Mouse (Mus musculus) adrenal gland, adult 2 months (tissue): ENCODE measurements around the gene Idi1. TPM values are rescaled to one million over a fixed set of nuclear protein-coding genes. Genes with fewer than 3 reads are reported as not detected.
"Not testable (repeated sequence)": the region's sequence is repeated elsewhere in the genome, so short reads cannot be mapped to it uniquely, and the experiment has no call there.

ENCODE experiments used
- DNase-seq: peaks from one replicate; pipeline ENCODE4 v3.0.0; 2021
- long read RNA-seq: library from polyadenylated mRNA; stranded (forward); transcript quantifications from one replicate; pipeline ENCODE4 v2.0.0, GENCODE M21; 2021
- polyA plus RNA-seq: library from polyadenylated mRNA; depleted of rRNA; stranded (reverse); fragments of >200 nt; gene quantifications from 2 replicates; pipeline ENCODE4 v1.2.3, GENCODE M21; 2012; rRNA removed
- total RNA-seq, 2 experiments: library from RNA; stranded (reverse); gene quantifications; 2 replicates each; pipeline ENCODE4 v1.2.3; 2021

Gene Idi1
- 100 to 1,000 TPM in 1 of 2 experiments, 10 to 100 TPM in 1; 70.8 to 157 TPM for total RNA-seq
- polyA plus RNA-seq, result 7.1 and 10.4 TPM in 2 replicates
- long read RNA-seq, transcript Idi1-201 (5 exons, 3,027 nt), result major isoform, 36 of 39 reads
- long read RNA-seq, partial matches to known transcripts, result 1 of 39 reads
- long read RNA-seq, other reads (novel, unspliced or antisense), result 1 of 39 reads

DNA sequence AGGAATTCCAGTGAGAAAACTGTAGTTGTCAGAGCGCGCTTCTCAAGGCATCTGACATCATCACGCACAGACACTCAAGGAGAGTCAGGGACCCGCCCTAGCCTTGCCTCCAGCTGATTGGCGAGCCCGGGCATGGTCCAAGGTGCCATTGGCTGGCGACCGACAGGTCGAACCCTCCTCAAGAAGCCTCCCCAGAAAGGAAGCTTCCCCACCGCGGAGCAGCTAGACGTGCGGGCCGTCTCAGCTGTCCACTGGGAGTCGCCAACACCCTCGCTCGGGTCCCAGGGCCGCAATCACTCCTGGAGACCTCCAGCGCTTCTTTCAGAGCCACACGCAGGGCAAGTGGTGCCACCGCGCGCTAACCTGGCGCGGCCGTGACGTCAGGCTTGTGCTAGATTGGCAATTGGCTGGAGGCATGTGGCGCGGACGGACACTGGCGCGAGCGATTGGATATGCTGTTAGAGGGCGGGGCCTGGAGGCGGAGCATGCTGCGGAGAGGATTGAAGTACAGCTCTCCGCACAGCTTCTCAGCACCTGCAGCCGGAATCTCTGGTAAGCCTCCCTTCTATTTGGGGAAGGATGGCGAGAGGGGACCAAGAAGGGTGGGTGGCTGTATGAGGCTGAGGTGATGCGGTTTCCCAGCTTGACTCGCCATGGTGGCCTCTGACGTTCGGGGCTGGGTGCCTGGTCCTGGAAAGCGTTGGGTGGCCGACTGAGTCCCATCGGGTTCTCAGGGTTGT lies at the start of gene Idi1:
TSS of gene Idi1 (plus strand) at position 57 of the 740 bp plus-strand sequence.
- peak; percentile 98 for DNase-seq

DNA sequence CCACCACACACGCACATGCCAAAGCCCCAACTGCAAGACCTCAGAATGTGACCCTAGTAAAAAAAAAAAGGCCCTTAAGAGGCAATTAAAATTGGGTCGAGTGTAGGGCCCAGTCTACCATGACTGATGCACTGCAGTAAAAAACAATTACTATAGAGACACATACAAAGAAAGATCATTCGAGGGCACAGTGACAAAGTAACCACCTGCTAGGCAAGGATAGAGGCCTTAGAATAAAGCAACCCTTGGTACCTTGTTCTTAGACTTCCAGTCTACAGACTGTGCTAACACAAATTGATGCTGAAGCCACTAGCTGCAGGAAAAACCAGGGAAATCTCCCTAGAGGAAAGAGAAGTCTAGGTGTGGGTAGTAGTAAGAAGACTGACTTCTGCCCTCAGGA lies 46.9 kb upstream of the Idi1 start:
- no peak for DNase-seq

DNA sequence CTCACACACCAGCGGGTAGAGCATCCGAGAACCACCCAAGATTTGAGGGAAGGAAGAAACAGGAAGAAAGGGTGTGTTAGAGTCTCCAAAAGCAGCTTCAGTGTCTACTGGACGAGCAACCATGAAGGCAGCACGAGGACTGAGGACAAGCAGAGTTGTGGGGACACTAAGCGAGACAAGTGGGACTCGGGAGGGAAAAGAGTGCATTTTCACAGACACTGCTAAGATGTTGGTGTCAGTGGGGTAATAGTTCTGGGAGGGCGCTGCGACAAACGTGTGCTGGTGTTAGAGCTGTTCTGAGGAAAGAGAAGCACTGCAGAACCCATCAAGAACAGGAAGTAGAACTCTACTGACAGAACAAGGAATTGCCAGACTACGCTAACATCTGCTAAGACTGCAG lies 46.2 kb upstream of the Idi1 start:
- DNase-seq, result no peak

DNA sequence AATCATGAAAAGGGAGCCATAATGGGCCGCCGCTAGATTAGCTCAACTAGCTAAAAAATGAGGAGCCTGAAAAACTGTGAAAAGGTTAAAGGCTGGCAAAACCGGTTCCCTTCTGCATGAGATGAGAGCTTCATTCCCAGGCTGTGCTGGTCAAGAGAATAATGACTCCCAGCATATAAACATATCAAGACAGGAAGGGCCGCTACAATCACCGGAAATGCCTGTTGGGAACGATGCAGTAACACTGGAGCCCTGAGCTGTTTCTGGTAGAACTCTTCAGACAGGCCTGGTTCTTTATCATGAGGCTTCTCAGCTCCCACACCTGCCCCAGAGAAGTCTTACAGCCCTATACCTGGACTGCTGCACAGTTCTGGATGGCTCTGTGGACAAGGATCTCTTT lies 45.4 kb upstream of the Idi1 start:
- peak; percentile 33 for DNase-seq

DNA sequence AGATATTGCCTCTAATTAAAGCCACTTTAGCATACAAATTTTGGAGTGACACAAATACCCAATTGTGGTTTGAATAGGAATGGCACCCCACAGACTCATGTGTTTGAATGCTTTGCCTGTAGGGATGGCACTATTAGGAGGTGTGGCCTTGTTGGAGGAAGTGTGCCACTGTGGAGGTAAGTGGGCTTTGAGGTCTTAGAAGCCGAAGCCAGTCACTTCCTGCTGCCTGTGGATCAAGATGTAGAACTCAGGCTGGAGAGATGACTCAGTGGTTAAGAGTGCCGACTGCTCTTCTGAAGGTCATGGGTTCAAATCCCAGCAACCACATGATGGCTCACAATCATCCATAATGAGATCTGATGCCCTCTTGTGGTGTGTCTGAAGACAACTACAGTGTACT lies 44.4 kb upstream of the Idi1 start:
- DNase-seq, result no peak

DNA sequence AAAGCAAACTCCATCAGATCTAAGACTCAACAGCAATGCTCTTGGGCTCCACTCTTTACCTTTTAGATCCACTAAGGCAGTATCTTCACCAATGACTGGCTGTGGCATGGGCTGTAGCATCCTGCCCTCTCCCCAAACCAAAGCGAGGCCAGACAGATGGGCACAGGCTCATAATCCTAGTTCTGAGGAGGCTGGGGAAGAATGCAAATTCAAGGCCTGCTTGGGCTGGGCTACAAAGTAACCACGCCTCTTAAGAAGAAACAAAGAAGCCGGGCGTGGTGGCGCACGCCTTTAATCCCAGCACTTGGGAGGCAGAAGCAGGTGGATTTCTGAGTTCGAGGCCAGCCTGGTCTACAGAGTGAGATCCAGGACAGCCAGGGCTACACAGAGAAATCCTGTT lies 43.5 kb upstream of the Idi1 start:
- not testable (repeated sequence) for DNase-seq

DNA sequence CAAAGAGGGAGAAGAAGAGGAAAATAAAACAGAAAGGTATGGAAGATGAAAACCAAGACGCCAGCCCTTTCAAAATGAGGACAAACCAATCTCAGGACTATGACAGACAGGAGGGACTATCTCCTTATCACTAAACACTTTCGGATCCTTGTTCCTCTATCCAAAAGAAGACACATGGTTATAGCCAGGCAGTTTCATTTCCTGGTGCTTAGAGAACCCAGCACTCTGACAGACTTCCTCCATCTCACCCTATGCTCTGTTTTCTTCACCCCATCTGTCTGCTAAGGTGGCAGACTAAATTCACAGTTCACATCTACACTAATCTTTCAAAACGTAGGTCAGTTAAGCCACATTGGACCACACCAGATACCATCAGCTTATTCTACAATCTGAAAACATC lies 43.0 kb upstream of the Idi1 start:
- DNase-seq, result no peak

DNA sequence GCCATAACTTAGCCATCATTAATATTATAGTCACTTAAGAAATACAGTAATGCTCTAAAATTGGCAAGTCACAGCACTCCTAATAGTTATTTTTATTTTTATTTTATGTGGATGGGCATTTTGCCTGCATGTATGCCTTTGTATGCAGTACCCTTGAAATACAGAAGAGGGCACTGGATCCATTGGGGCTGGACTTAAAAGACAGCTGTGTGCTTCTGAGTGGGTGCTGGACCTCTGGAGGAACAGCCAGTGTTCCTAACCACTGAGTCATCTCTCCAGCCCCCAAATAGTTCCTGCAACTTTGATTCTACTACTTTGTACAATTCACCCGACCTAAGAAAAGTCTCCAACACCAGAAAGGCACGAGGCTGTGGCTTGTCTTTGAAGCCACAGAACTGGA lies 37.6 kb upstream of the Idi1 start:
- no peak for DNase-seq

DNA sequence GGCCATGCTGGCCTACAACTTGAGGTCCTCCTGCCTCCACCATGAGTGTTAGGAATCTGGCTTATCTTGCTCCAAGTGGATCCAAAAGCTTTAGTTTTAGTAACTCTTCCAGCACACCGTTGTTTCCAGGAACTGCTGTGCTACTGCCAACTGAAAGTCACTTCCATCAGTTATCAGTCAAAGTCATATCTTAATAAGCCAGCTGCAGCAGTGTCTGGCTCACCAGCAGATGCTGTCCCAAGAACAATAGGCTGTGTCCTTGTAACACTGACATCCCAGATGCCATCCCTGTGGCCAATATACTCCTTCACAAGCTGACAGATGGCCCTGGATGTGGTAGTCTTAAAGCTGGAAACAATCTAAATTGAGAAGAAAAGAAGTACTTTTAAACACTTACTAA lies 36.0 kb upstream of the Idi1 start:
- DNase-seq, result no peak

DNA sequence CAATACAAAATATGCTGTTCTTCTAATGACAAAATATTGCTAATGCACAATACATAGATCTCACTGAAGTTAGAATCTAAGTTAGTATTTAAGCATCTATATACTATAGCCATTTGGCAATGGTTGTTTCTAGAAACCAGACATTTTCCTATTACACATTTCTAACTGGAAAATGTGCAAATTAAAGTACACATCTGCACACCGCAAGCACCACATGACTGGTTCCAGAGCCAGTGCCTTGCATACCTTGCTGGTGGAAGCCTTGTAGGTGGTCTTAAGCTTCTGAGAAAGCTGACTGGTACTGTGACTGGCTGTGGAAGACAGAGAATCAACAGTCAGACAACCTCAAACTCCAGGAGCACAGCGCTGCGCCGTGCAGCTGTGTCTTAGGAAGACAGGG lies 31.9 kb upstream of the Idi1 start:
- no peak for DNase-seq

DNA sequence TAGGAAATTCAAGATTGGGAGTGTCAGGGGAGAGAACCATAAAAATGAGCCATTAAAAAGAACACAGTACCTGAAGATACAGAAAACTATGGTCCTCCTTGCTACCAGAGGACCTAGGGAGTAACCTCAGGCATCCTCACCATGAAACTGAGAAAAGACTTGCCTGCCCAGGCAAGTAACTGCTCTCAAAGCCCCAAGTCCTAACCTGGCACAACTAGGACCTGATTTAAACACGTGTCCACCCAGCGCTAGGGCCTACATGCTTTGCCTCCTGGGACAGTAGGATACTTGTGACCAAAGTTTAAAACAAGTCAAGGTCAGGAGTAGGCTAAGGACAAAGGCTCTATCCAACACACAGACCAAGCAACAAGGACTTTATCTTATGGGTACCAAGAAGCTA lies 30.5 kb upstream of the Idi1 start:
- no peak for DNase-seq

DNA sequence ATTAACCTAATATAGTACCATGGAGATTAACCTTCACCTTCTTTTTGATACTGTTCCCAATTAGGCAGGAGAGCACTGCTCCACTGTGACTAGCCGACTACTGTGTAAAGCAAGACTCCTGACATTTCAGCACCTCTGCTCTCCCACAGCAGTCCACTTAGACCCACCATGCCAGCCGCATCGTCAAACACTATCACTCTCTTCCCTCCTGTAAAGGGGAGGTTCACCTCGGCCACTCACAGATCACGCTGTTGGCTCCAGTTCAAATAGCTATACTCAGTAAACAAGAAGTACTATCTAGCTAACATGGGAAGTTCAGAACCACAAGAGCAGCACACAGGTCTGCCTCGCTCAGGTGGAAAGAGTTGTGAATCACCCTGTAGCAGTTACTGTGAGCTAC lies 26.8 kb upstream of the Idi1 start:
- no peak for DNase-seq

DNA sequence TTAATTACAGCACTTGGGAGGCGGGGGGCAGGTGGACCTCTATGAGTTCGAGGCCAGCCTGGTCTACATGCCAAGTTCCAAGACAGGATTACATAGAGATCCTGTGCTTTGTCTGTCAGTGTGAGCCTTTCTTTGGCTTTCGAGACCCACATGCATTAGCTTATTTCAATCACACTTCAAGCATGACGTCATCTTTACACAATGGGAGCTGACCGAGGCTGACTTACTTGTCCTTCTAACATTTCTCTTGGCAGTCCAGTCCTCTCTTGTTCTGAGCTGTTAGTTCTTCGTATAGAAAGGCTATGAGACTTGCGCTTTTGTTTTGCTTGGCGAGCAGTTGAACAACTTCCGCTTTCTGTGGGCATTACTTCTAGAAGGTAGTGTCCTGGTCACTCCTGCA lies 24.4 kb upstream of the Idi1 start:
- DNase-seq, result no peak

DNA sequence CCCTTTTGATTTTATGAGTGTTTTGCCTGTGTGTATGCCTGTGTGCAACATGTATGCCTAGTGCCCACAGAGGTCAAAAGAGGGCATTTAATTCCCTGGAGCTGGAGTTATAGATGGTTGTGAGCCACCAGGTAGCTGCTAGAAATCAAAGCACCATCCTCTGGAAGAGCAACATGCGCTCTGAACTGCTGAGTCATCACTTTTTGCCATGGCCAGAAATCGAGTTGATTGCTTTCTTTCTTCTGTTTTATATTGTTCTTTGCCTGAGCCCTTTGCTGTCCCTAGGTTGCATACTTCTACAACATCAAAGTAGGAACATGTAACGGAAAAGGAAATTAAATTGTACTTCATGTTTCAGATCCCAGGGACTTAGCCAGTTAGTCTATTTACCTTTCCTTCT lies 20.3 kb upstream of the Idi1 start:
- DNase-seq, result no peak

DNA sequence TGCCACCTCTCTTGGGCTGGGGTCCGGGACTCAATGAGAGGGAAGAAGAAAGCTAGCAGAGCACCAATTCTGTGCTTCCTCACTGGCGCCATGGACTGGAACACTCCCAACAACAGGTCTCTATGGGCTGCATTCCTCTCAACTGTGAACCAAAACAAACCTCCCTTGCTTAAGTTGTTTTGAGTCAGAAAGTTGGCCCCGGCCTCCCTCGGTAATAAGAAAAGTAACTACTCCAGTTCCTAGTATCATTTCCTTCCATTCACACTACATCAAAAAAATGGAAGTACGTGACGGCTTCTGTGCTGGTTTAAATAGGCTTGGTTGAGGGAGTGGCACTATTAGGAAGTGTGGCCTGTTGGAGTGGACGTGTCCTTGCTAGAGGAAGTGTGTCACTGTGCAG lies 18.7 kb upstream of the Idi1 start:
- peak; percentile 26 for DNase-seq

DNA sequence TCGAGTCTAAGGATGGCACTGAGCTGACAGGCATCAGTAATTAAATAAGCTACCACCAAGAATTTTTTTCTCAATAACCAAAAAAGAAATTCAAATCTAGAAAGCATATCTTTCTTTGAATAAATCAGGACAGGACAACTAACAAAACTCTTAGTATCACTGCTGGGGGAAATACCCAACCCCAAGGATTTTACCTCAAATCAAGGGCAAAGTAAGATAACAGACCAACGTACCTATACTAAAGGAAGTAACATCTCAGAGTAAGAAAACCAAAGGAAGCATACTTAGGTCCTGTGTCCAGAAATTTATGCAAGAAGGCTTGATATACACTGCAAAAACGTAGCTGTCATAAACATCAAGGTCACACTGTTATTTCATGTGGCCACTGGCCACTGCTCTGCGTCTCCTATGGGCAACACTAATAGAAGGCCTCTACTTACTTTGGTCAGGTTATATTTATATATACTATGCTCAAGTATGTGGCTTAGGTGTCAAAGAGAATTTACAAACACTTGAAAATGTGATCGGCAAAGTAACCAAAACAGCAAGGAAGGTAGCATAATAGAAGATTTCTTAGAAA lies 15.6 kb upstream of the Idi1 start:
- DNase-seq, result no peak

DNA sequence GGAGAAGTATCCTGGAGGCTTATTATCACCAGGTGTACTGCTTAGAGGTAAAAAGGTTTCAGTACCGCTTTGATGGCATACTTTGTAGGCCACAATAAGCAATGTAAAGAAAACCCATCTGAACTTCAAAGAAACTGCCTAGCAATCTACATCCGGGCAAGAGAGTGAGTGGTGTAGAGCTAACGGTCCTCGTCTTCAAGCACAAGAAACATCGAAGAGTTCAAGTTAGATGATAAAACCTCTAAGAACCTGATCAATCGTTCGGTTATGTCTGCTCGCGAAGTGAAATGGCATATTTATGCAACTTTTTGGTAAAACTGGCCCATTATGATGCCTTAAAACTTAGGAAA lies 15.2 kb upstream of the Idi1 start:
- no peak for DNase-seq

DNA sequence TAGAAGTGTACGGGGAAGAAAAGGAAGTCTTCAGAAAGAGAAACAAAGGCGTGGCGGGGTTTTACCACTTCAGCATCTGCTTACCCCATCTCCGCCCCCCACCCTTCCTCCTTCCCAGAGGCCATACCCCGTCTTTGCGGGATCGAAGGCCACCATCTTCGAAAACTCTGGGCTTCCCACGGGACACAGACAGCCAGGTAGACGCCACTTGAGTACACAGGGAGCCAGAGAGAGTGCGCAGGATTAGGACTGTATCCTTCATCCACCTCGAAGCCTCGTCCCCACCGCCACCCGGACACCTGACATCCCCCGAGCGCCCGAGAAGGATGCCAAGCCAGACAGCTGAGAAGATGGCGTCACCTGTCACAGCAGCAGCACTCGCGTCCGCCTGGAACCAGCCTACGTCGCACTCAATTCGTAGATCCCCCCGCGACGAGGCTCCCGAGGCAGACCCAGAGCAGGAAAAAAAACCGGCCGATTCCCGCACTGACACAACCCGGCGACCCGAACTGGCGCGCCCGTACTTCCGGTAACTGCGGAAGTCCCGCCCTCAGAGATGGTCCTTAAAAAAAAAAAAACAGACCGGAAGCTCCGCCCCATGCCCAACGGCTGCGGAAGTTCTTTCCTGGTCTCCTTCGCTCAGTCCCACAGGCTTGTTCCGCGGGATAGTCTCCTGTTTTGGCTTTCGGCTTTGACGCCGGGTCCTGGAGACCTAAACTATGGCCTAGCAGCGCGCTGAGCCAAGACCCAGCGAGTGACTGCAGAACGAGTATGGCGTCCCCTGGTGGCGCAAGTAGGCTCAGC lies 14.6 kb upstream of the Idi1 start:
- DNase-seq, result peak; percentile 94

DNA sequence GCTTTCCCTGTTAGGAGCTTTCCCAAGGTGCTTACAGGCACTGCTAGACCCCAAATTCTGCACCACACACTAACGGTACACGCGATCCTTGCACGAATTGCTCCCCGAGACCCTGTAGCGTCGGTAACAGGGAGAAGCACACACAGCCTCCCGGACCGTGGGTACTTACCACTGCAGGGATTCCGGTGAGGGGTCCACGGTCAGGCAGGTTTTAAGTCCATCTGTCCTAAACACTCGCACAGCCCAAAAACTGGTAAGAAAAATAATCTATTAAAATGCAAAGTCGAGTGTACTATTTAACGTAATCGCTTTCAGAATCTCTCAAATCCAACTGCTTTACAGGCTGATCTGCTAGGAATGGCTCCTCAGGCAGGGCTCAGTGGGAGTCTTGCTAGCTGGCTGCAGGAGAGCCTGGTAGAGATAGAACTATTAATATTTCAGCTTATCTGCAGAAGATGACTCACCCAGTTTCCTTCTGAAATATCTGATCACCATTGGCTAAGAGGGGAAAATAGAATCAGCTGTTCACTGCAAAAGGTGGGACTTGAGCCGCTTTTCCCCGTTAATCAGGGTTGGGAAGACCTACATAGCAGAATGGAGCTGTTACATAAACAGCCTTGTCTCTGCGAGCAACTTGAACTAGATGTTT lies 13.9 kb upstream of the Idi1 start, which contains the start of gene Wdr37:
TSS of gene Wdr37 (minus strand) at position 596 of the 649 bp plus-strand sequence.
- DNase-seq, result peak; percentile 72

DNA sequence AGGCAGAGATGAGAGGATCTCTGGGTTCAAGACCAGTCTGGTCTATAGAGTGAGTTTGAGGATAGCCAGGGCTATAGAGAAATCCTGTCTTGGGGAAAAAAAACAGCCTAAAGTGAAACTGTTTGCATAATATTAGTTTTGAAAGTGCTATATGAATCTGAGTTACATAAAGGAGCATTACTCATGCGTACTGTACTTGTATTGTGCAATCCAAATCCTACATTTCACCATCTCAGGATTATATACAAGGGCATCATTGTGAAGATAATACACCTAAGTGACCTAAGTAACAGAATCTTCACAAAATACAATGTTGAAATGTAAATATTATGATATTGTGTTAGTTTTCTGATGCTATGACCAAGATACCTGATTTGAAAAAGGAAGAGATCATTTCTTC lies 11.5 kb upstream of the Idi1 start:
- DNase-seq, result no peak

DNA sequence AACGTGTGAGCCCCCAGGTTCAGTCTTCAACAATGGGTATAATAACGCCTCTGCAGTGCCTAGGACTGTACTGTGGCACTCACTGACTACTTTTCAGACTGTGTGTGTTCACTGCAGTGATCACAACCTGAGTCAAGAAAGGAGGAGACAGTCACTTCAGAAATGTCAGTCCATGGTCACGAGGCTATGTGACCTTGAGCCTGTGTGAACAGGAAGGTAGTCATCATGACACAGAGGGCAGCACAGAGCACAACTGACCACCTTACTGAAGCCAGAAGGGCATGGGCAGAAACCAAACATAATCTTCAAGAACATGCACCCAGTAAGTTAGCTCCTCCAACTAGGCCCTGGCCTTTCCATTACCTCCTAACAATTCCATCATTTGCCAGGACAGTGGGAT lies 3.7 kb upstream of the Idi1 start:
- DNase-seq, result peak; percentile 69

DNA sequence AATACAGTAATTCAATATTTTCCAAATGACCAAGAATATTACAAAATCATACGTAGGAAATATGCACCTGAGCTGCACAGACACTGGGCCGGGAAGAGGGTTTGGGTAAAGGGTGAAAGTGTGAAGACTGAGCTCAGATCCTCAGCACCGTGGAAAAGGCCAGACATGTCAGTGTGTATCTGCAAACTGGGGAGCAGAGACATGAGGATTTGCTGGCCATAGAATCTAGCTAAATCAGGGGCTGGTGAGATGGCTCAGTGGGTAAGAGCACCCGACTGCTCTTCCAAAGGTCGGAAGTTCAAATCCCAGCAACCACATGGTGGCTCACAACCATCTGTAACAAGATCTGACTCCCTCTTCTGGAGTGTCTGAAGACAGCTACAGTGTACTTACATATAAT lies 1.4 kb upstream of the Idi1 start:
- DNase-seq, result not testable (repeated sequence)

DNA sequence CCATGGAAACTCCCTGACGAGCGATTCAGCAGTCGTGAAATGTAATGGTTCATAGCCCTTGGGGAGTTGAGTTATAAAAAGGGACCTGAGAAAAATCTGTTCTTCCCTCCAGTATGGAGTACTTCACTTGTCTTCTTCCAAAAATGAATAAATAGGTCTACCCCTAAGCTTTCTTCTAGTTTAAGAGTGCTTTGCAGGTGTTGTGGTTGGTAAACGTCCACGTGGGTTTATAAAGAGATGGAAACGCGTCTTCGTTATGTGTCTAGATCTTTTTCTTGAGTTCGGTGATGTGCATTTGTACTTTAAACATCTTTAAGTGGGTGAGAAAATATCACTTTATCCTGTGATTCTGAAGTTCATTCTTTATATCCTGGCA lies 872 bp downstream of the Idi1 start:
- DNase-seq, result no peak
